Mouse (Mus musculus): ENCODE results near the gene Has3.

GRCm38 (mm10) chr8:106929921-106930320 is 59.9 kb downstream of the Has3 start:
- no peak for TF ChIP-seq CTCF (IDR thresholded peaks at IDR 0.05; ENCODE audit: low read depth, low read length)
- no peak for TF ChIP-seq POLR2A (IDR thresholded peaks at IDR 0.05; ENCODE audit: insufficient read depth, low read length)
- no peak for TF ChIP-seq EP300 (IDR thresholded peaks at IDR 0.05; ENCODE audit: insufficient read depth, low read depth, low read length)
